Mouse (Mus musculus) v-Abl transformed pro-B cells (cell line): Measurements from ENCODE around the gene Senp1.

ENCODE experiments used
- in situ Hi-C, 2 experiments: fragments of 400-800 bp; cut with MboI; formaldehyde crosslinking; loops; one replicate each; pipeline ENCODE4 v1.15.1; 2025; ENCODE audit not compliant: unreplicated experiment in 2 of 2

The Senp1 gene

GRCm38 (mm10) chr15:98004740-98005159 lies 88.8 kb downstream of the Senp1 start:
- in situ Hi-C loops = no loop called here

- in situ Hi-C loops = no loop called here
These were observed 89.5 kb downstream of the Senp1 start, which contains the start of gene Col2a1 for GRCm38 (mm10) chr15:98003822-98004739. Gene Col2a1 (minus strand): TSS chr15:98004695.

- in situ Hi-C loops = no loop called here
These were observed 90.3 kb downstream of the Senp1 start for GRCm38 (mm10) chr15:98002991-98003821.

- in situ Hi-C loops = no loop called here
These were observed 91.2 kb downstream of the Senp1 start for GRCm38 (mm10) chr15:98002113-98002990.

- in situ Hi-C loops = no loop called here
These were observed 92.0 kb downstream of the Senp1 start for GRCm38 (mm10) chr15:98001321-98002112.

- in situ Hi-C loops = loop anchor here in 1 of 2 experiments (25.0 kb wide), 1 partner anchor 1512 kb away; no protein-coding TSS in a partner anchor
These were observed 93.6 kb downstream of the Senp1 start for GRCm38 (mm10) chr15:97999991-98000390.

DNA sequence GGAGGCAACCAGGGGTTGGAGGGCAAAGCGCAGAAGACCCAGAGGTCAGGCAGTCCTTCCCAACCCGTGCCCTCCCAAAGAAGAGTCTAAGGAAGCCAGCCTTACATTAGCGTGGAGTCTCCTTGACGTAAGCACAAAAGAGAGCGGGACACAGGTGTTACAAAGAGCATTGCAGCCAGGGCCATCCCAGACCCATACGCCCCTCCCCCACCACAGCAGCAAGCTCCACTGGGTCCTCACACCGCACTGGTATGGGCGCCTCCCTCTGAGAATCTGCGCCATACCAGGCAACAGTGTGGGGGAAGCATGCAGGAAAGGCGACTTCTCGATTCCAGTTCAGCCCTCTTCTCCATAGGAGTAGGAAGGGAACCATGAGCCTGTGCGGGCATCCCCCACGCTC lies 94.0 kb downstream of the Senp1 start:
- in situ Hi-C loops = loop anchor here in 1 of 2 experiments (25.0 kb wide), 1 partner anchor 1513 kb away; no protein-coding TSS in a partner anchor

GRCm38 (mm10) chr15:97996716-97997256 lies 96.8 kb downstream of the Senp1 start:
- in situ Hi-C loops = loop anchor here in 1 of 2 experiments (25.0 kb wide), 1 partner anchor 1516 kb away; no protein-coding TSS in a partner anchor

GRCm38 (mm10) chr15:97992712-97993286 lies 100.7 kb downstream of the Senp1 start:
- in situ Hi-C loops = loop anchor here in 1 of 2 experiments (25.0 kb wide), 1 partner anchor 1520 kb away; no protein-coding TSS in a partner anchor

DNA sequence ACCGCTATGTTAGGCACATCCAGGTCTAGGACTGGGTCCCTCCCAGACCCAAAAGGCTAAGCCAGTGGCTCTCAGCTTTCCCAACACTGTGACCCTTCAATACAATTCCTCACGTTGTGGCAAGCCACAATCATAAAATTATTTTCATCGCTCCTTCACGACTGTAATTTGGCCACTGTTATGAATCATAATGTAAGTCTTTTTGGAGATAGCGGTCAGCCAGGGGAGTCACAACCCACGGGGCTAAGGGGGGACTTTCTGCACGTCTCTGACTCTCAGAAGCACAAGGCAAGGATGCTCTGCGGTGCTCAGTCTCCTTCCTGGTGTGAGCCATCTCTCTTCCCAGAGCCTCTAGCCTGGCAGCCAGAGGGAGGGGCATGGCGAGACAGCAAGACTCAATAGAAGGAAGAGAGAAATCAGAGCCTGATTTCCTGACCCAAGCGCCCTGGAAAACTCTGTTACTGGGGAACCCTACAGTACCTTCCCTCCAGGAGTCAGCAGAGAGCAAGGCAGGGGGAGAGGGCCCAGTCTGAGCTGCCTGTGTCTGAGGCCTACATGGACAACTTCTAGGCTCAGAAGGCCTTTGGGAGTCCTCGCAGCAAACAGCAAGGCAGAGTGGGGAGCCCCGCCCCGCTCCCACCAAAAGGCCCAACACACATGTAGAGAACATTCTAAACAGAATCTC lies 101.4 kb downstream of the Senp1 start:
- in situ Hi-C loops = loop anchor here in 1 of 2 experiments (25.0 kb wide), 1 partner anchor 1520 kb away; no protein-coding TSS in a partner anchor

- in situ Hi-C loops = loop anchor here in 1 of 2 experiments (25.0 kb wide), 1 partner anchor 1521 kb away; no protein-coding TSS in a partner anchor
These were observed 102.2 kb downstream of the Senp1 start for GRCm38 (mm10) chr15:97991285-97991895.

DNA sequence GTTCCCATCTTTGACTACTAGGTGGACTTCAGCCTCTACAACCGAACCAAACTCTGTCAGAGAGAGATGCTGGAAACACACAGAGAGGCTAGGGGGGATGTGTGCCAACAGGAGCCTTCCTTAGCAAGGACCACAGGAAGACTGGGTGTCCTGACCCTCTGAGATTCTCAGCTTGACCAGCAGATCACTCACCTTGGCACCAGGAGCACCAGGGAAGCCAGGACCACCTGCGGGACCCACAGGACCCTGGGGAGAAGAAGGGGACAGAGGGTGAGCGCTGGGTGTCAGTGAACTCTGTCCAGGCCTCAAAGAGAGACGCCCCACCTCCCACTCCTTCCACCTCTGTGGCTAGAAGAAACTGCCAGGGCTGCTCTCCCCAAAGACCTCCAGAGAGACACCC lies 102.8 kb downstream of the Senp1 start:
- in situ Hi-C loops = loop anchor here in 1 of 2 experiments (25.0 kb wide), 1 partner anchor 1522 kb away; no protein-coding TSS in a partner anchor

DNA sequence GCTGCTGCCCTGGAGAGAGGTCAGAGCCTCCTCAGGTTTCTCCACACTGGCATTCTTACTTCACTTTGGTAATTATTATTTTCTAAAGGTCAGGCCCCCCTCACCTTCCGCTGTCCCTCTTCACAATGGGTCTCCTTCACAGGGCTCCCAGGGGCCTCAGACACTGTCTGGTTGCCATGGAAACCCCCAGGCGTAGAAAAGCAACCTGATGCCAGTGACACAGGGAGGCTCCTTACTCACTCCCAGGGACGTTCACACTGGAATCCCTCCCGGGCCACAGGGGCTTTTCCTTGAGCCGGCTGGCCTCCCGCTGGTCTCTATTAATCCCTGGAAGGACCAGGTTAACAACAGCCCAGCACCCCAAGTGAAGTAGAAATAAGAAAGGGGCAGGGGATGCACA lies 103.4 kb downstream of the Senp1 start:
- in situ Hi-C loops = loop anchor here in 1 of 2 experiments (25.0 kb wide), 1 partner anchor 1522 kb away; no protein-coding TSS in a partner anchor

DNA sequence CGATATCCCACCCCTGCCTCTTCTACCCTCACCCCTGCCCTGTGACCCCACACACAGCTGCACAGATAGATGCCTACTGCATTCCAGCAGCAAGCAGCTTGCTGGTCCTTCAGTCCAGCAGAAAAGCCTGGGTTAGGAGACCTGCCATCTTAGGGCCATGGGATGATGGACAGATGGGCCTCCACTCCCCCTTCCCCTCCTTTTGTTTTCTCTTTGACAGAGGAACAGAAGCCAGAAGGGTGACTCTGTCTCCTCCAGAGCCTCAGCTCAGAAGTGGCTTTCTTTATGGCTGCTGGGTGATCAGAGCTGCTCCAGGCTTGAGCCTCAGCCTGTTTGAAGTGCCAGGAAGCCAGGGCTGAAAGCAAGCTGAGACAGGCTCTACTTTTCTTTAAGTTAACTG lies 104.0 kb downstream of the Senp1 start:
- in situ Hi-C loops = loop anchor here in 1 of 2 experiments (25.0 kb wide), 1 partner anchor 1523 kb away; no protein-coding TSS in a partner anchor
